Mouse (Mus musculus): ENCODE measurements at regions not wholly inside any gene's neighbourhood (a gene's known extent, or its start where the extent isn't known, plus 50 kb on each side); places are given as distances from the start of the nearest gene placed in this dataset.

DNA sequence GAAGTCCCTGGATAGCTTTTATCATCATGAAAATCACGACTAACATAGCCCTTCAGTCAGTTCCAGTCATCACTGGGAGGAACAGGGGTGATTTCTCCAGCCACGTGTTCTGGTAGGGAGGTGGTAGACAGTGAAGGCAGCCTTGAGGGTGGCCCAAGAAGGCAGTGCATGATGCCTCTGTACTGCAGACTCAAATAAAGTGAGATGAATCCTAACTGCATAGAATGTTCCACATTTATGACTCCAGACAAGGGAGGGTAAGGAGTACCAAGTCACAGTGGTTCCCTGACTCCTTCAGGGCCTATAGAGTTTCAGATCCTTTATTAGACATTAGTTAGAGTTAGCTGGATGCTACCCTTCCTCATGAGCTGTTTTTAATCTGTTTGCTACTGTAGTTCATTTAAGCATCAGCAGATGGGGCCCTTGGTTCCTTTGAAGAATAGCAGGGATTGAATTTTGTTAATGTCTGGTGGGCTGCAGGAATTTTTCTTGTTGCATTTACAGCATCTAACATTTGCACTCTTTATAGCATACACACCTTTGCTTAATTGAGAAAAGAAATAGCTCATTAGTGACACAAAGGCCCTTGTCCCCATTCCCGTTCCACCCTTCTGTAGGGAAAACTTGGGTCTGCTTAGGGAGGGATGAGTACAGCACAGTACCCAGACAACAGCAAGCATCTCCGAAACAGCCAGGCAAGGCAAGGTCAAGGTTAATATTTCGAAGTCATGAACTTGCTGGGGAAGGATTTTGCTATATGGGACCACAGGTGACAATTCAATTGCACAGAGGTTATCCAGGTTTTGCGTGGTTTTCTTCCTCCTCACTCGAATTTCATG lies 359.0 kb upstream of the Pkn2 start:
- in situ Hi-C loops (cut with MboI, MseI), result no loop called here

DNA sequence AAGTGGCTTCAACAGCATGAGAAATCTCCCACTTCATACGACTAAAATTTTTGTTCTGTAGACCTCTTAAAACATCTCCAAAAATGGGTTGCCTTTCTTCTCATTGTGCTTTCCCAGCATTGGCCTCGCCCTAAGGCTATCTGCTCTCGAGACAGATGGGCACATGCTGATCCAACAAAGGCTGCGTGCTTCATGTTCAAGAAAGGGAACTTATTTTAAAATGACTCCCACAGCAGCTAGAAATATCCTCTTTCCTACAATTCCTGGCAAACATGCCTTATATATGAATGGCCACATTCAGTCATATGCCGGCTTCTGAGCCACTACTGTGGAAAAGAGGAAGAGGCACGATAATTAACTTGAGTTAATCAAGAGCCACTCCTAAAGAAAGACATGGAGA lies 356.7 kb upstream of the Pkn2 start:
- in situ Hi-C loops (cut with MboI, MseI), result no loop called here

DNA sequence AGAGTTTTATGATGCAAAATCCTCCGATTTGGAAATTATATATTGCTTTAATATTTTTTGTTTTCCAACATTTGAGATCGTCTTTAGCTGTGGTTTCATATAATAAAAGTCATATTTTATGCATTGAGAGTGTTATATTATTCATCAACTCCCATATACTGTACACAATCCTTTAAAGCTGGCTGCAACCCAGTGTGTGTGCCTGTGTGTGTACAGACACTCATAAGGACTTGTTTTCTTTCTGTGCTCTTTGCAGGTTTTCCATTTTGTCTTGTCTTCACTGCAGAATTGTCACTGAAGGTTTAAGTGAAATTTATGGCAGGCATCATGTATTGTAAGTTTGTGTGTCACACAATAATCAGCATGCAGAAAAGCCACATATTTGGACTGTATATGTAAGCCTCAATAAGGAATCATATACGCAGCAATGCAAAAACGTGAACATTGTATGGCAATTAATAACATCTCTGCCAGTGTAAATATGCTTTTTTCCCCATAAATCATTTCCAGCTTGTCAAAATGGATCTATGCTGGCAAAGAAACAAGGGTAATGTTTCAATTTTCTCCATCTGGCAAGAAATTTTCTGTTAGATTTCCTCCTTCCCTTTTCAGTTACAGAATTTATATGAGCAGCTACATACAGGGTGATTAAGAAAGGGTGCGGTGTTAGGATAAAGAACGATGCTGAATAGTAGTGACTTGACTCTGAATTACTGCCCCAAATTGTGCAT lies 342.4 kb upstream of the Pkn2 start:
- in situ Hi-C loops (cut with MboI, MseI), result no loop called here

DNA sequence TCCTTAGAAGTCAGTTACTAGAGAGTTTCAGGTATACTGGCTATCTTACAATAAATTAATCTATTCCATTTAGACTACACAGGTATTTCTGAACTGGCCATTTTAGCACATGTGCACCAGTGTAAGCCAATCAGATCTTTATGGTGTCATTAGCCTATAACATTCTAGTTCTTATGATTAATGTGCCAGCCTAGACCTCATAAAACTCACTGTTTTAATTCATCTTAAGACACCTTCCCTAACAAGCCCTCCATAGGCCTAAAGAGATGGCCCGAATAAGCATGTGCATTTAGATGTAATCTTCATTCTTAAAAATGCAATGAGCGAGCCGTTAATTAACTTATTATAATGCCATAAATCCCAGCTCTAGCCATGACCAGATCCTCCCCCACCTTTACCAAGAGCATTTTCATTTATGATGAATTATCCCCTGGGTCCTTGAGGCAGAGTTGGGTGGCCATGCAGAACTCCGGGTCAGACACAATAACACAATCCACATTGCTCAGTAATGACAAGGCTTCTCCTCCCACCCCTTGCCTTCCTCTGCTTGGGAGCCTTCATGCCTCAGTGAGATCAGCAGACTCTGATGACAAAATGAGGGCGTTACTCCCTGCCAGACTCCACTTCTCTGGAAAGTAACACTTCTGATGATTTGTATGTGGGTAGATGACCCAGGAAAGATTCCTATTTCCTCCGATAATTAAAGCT lies 311.6 kb upstream of the Pkn2 start:
- in situ Hi-C loops (cut with MboI, MseI), result no loop called here

DNA sequence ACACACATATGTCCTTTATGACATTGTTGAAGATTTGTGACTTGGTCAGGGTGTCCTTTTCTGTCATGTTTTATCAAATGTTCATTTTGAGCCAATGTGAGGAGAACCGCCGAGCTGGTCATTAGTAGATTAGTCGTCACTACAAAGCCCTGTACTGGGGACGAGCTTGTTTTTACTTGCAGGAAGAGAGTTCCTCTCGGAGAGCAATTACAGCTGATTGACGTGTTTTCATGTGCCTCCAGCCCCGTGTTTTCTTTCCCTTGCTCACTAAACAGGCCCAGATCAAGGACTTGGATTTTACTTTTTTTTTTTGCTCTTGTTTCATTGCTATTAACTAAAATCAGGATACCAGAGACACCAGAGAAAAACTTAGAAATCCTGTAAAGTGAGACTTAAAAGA lies 307.1 kb upstream of the Pkn2 start:
- in situ Hi-C loops (cut with MboI, MseI), result no loop called here

DNA sequence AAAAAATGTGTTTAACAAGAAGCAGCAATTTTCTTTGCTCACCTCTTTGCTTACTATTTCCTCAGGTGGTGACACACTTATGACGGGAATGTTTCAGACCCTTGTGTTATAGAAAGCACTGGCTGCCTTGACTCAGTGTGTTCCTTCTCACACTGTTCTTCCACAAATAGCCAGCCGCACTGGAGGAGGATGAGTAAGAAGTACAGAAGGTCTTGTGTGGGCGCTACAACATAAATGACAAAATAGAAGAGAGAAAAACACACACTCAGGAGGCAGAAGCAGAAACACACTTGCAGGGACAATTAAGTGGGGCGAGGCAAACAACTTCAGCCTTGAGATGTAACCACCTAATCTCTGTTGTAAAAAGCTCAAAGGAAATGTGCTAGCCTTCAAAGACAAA lies 292.2 kb upstream of the Pkn2 start:
- in situ Hi-C loops (cut with MboI, MseI), result no loop called here

DNA sequence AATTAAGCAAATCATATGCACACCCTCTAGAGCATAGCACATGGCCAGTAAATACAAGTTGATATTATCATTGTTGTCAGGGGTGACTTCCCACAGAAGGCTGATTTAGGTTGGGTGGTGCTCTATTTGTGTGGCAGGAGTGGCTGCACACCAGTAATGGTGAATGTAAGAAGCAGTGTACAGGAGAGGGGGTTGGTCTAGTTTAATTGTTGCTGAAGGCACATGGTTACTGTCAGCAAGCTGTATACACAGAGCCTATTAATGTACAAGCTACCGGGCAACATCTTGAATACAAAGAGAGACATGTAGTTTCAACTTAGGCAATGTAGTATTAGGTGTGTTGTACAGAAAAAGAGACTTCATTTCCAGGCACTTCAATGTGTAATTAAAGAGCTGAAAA lies 280.6 kb upstream of the Pkn2 start:
- in situ Hi-C loops (cut with MboI, MseI), result no loop called here

DNA sequence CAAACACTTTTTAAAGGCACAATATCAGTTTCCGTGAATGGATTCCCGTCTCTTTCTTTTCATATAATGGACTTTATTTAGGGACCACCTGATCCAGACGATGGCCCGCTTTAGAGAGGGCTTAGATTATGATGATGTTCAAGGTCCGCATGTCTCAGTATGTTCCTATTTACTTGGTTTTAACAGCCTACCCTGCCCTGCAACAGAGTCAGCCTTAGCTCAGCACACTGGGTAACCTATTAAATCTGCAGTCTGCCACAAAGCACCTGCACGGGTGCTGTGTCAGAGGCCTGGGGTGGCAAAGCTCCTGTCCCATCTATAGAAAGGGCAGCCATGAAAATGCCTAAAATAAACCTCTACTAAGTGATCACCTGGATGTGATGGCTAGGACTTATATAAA lies 280.2 kb upstream of the Pkn2 start:
- in situ Hi-C loops (cut with MboI, MseI), result no loop called here

DNA sequence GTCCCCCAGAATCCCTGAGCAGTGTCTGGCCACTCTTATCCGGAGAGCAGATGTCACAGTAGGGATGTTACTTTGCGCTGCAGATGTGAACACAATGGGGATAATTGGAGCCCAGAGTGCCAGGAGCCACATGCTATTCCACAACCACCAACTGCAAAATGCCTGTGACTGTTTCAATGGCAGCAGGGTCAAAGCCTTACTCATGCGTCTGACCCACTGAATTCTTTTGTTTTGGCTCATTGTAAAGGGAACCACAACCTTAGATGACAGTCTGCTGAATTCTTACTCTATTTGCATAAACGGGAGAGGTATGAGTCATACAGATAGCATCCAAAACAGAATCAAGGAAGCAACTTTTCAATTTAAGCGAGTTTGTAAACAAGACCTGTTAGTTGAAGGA lies 276.8 kb upstream of the Pkn2 start:
- in situ Hi-C loops (cut with MboI, MseI), result no loop called here

DNA sequence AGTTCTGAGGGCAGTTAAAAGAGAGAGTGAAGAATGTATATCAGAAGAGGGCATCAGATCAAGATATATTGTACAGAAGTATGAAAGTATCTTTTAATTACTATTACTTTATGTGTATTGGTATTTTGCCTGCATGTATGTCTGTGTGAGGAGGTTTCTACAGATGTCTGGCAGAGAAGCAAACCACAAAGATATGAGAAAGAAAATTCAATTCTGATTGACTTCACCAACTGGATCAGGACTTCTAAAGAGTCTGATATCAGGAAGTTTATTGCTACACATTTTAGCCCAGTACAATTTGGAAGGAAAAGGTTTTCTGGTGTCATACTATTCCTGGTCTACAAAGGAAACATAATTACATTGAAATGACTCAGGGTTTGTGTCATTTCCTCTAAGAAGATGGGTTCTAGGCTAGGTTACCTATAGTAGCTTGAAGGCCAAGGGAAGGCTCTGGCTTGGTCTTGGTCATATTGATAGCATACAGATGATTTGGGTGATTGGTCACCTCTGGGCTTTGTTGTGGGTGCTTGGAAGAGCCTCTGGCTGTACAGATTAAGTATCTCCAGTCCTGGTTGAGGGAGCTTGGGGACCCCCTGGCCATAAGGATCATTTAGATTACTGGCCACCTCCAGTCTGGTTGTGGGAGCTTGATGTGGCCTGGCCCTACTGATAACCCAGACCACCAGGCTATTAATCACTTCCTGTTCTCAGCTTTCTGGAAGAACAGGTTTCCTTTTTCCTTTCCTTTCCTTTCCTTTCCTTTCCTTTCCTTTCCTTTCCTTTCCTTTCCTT lies 275.1 kb upstream of the Pkn2 start:
- in situ Hi-C loops (cut with MboI, MseI), result no loop called here

DNA sequence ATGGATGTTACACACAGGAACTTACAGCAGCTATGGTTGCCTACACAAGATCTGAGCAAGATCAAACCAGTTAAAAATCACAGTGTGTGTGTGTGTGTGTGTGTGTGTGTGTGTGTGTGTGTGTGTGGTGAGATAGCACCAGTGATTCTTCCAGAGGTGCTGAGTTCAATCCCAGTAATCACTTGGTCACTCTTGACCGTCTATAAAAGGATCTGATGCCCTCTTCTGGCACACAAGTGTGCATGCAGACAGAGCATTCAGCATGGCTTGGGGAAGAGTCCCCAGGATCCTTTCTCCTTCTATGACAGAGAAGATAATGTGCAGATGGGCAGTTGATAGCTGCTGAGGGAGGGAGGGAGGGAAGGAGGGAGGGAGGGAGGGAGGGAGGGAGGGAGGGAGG lies 274.4 kb upstream of the Pkn2 start:
- in situ Hi-C loops (cut with MboI, MseI), result no loop called here

DNA sequence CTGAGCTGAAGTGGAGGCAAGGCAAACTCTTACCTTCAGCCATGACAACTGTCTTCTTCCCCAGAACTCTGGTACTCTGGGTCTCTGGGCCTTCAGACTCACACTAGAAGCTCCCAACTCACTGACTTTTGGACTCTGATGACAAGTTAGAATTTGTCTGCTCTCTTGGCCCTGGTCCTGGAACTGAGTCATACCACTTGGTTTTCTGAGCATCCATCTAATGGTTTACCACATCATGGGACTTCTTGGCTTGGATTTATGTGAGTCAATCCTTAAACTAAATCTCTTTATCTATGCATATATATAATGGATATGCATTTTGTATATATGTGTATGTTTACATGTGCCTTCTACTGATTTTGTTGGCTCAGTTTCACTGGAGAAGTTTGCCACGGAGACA lies 273.8 kb upstream of the Pkn2 start:
- in situ Hi-C loops (cut with MboI, MseI), result no loop called here

DNA sequence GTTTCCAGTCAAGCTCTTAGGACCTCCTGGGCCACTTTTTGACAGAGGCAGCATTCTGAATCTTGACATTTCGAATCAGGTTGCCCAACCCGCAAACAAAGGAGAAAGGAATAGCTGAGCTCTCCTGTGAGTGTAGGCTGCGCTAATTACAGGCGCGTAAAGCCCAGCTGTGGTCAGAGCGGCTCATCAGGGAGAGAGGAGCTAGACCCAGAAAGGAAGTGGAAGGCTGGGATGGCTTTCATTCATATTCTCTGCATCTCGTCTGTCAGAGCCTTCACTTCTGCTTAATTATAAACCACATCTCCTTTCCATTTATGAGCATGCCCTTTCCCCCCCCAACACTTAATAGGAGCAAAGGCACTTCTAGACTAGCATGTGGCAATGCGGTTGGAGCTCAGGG lies 265.7 kb upstream of the Pkn2 start:
- in situ Hi-C loops (cut with MboI, MseI), result no loop called here

DNA sequence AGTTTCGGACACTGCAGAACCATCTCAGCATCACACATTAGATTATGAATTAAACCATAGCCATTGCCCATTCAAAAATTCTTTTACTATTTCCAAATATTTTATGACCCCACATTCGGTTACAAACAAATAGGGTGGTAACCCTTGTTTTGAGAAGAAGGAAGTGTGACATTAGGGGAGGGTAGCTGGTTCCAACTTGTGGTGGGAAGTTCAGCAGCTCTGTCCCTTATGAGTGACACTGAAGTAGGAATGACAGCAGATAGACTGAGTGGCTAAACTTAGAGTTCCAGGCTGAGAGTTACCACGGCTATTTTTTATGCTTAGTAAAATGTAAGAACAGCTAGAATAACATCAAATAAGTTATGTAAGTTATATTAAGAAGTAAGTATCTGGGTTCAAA lies 257.1 kb upstream of the Pkn2 start:
- in situ Hi-C loops (cut with MboI, MseI), result no loop called here

DNA sequence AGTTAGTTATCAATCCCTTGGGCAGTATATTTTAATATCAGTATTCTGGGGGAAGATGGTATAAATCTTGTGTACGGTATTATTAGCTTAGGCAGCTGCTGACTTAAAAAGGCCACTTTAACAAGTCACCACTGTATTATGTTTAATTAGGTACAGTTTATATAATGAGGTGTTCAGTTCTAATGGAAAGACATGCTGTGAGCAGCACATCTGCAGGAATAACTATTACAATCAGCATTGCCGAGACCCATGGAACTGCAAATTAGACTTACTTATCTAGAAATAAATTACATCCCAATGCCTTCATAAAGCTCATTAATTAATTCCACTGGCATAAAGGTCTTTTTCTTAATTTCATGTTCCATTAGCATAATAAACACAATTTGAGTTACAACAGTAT lies 252.7 kb upstream of the Pkn2 start:
- in situ Hi-C loops (cut with MboI, MseI), result no loop called here

DNA sequence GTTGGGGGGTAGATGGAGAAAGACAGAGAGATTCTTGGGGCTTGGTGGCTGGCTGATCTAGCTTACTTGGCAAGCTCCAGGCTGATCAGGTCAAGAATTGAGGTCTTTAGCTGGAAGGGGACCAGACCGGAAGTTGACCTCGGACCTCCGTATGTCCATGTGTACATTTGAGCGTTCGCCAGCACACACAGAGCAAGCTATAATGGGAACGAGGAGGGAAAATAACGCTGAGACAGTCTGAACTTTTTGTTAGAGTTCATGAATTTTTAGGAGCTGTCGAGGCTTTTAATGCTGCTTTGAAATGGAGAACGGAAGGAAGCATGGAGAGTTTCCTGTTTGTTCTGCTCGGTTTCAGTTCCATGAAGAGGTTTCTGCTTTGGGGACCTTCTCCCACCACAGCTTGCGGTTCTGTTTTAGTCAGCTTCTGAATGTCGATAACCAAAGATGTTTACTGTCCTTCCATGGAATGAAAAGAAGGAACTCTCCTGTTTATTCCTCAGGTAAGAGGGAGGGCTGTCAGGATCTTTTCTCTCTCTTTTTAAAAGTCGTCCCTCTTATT lies 226.0 kb upstream of the Pkn2 start:
- in situ Hi-C loops (cut with MboI, MseI), result no loop called here

DNA sequence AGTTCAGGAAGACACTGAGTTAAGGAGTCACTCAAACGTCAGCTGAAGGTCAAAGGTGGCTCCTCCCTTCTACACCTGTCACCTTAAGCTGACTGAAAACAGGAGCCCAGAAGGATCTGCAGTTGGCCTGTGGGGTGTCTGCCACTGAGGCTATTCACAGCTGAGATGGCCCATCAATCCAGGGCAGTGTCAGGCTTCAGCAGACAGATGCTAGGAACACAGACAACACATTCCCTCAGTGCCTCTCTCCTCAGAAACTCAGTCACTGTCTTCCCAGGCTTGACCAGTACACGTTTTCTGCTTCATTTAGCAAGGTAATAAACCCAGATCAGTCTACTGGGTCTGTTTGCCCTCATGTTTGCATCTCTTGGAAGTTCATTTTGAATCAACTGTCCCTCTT lies 222.9 kb upstream of the Pkn2 start:
- in situ Hi-C loops (cut with MboI, MseI), result no loop called here

DNA sequence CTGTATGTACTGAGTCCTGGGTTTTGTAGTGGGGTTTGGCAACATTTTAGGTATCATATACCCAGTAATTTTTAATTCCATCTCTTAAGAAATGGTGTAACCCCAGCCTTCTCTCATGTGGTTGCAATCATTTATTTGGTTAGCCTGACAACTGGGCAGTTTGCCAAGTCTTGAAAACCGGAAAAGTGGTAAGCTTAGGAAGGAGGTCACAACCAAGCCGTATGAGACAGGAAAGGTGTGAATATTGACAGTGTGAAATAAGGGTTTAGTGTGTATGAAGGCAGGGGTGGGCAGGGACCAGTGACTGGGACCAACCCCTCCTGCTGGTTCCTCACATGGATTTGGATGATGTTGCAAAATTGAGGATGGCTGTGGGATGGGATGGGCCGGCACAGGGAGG lies 221.5 kb upstream of the Pkn2 start:
- in situ Hi-C loops (cut with MboI, MseI), result no loop called here

DNA sequence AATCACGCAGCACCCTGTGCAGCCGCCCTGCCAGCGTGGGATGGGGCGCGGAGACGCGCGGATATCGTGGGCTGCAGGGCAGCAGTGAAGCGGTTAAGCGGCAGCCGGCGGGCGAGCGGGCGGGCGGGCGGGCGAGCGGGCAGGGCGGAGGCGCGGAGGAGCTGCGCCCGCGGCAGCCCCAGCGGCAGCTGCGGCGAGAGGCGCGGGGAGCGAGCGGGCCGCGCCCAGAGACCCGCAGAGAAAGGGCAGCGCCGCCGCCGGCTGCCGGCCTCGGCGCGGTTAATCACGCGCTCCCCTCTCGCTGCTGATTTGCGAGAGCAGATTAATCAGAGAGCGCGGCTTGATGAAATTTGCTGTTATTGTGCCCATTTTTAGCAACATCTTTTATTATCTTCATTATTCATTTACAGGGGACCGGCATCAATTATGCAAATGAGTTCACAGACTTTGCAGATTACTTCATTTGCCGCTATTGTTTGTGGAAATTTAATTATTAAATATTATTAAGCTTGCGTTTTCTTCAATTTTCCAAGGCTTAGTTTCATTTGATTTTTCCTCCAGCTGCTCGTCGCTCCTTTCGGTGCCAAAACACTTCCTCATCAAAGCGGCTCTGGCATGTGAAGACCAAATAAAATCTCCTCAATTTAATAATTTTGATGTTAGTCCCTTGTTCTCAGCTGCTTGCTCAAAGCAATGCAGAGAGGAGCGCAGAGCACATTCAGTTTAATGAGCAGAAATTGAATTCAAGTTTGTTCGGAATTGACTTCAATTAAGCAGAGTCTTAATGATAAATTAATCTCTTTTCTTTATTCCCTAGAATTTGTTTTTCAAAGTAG lies 219.2 kb upstream of the Pkn2 start:
- in situ Hi-C loops (cut with MboI, MseI), result no loop called here

DNA sequence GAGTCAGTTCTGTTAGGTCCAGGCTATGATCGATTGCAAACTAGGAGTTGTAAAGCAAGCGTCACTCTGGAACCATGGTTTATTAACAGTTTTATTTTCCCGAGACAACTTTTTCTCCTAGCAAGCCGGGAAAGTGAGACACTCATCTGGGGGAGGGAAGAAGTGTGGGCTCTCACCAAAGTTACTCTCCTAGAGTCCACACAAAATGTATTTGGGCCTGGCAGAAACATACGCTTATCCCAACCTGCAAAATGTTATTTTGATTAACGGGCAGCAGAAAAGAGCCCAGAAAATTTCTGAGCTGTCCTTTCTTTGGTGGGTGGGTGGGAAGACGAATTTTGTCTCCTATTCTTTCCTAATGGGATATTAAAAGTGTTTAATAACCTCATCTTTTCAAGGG lies 218.4 kb upstream of the Pkn2 start:
- in situ Hi-C loops (cut with MboI, MseI), result no loop called here

DNA sequence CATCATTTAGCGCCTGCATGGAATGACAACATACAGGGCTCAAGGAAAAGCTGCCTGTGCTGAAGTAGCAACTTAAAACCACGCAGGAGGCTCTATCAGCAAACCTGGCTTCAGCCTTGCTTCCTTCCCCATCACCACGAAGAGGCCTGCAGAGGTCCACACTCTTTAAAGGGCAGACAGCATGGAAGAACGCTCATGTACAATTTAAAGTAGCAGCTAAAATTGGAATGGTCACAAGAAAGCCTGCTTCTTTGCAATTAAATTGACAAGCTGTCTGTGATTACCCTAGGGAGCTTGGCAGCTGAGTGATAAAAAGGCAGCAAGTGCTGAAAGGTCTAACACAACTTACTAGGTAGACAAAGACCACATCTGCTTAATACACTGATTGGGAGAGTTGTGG lies 210.4 kb upstream of the Pkn2 start:
- in situ Hi-C loops (cut with MboI, MseI), result loop anchor here in 1 of 2 experiments (25.0 kb wide), 1 partner anchor 1645 kb away; no protein-coding TSS in a partner anchor

Data from T-helper 17 cell (primary cell).